Mouse (Mus musculus): ENCODE measurements around the gene Amigo2. TPM values are rescaled to one million over a fixed set of nuclear protein-coding genes. Genes with fewer than 3 reads are reported as not detected.
A peak's percentile ranks its signal among the peaks of the same experiment; 100 is the strongest.

Gene Amigo2
- polyA plus RNA-seq, 1 experiment from 2014 or later = 4.4 TPM

DNA sequence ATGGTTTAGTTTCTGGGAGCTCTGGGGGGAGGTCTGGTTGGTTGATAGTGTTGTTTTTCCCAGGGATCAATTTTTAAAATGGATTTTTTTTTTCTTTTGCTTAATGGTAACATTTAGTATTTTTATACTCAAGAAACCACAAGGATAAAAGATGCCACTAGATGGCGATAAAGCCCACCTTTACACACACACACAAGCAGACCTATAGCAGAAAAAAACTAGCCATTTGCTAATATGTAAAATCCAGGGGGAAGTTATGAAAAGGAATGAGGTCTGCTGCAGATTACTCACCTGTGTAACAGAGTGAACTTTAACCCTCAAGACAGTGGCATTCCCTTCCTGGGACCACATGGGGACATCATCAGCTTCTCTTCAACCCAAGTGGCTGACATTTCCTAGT is 51.5 kb downstream of the Amigo2 start:
- peak; percentile 53 for DNase-seq (ENCODE audit: low spot score)
- no peak for ATAC-seq (ENCODE audit: insufficient number of reproducible peaks, low FRiP score, low TSS enrichment, low read depth)
- no peak overlapping the region for H3K4me3 ChIP-seq (ENCODE audit: low read depth, low read length)
- H3K27ac ChIP-seq (replicated peaks; ENCODE audit: low read depth, low read length) = no peak overlapping the region
- H3K9me3 ChIP-seq (ENCODE audit: control insufficient read depth, low read length) = no peaks in the 10 kb centered on the region
- no peaks in the 10 kb centered on the region for H3K4me1 ChIP-seq (ENCODE audit: control insufficient read depth, insufficient read depth, low read length)
- no peaks in the 10 kb centered on the region for H3K27me3 ChIP-seq (ENCODE audit: control insufficient read depth, insufficient read depth, low read length)
- H3K36me3 ChIP-seq (ENCODE audit: control insufficient read depth, insufficient read depth, low read length) = no peaks in the 10 kb centered on the region
- WGBS = 0% methylated on average over 1 of the region's 1 CpGs
- H3K4me2 ChIP-seq (ENCODE audit: low read depth, severe bottlenecking) = no peak overlapping the region
- no peak overlapping the region for H3K9ac ChIP-seq (ENCODE audit: low read length)

Other genes starting within 250 kb of the Amigo2 start
- gene Slc38a4, start 191.3 kb downstream of the Amigo2 start, polyA plus RNA-seq (2014; fragmentation: Nextera tagmentation; extraction: Ambion mirVana) = 73.8 and 75.6 TPM in 2 replicates
- 4.2 and 7.3 TPM in 2 replicates for gene Pced1b, start 180 bp downstream of the Amigo2 start, polyA plus RNA-seq (2014; fragmentation: Nextera tagmentation; extraction: Ambion mirVana)

Measured in limb, embryonic 11.5 days (tissue).